ENCODE assay signal across 8 mouse cellular contexts in the genomic region with DNA sequence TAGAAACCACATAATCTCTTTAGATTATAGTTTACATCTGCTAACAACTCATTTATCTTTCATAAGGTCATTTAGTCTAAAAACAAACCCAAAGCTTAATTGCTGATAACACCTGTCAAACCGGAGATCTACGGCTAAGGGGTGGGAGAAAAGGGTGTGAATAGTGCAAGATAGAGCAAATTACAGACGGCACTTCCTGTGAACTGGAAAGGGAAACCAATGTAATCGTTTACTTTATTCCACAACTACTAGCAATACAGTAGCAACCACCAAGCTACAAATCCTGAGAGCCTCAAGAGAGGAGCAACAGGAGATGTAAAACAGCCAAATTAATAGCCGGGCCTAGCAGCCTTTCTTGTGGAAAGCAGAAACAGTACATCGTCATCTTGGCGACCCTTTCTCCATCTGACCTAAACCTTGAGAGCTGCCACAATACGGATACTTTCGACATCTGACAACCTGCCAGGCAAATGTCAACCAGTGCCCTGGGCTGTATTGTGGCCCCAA. TPM values are rescaled to one million over a fixed set of nuclear protein-coding genes. Genes with fewer than 3 reads are reported as not detected.
A peak's percentile ranks its signal among the peaks of the same experiment; 100 is the strongest.
DNase-seq lines count a peak whose midpoint lies in the region; ATAC-seq and TF ChIP-seq lines count a peak whose summit lies in the region.

No protein-coding gene starts in this region.

- no peak for ATAC-seq in heart, postnatal 0 days (ENCODE audit: insufficient read depth, low read depth)
- no peak for ATAC-seq in lung, postnatal 0 days

- peak overlapping the region; percentile 99 for H3K27ac ChIP-seq in layer of hippocampus, adult 2 months
- H3K27ac ChIP-seq in bone marrow macrophage, adult 2 months (ENCODE audit: insufficient read depth, low read depth, low read length), result no peak overlapping the region
- peak overlapping the region; percentile 98 for H3K27ac ChIP-seq in heart, postnatal 0 days (ENCODE audit: low read depth)
- peak overlapping the region; percentile 73; the same call in 1 of the 2 replicates for H3K27ac ChIP-seq in lung, postnatal 0 days (ENCODE audit: low read length)

- H3K9me3 ChIP-seq in heart, postnatal 0 days (replicated peaks; ENCODE audit: control insufficient read depth, low read length), result no peaks in the 10 kb centered on the region
- H3K9me3 ChIP-seq in lung, postnatal 0 days (ENCODE audit: low read length), result no peaks in the 10 kb centered on the region

- H3K27me3 ChIP-seq in heart, postnatal 0 days (ENCODE audit: control insufficient read depth, insufficient read depth, low read length), result no peaks in the 10 kb centered on the region
- no peaks in the 10 kb centered on the region for H3K27me3 ChIP-seq in lung, postnatal 0 days (replicated peaks; ENCODE audit: insufficient read depth, low read length)

- peak overlapping the region; percentile 91 for H3K9ac ChIP-seq in heart, postnatal 0 days (replicated peaks; ENCODE audit: low read depth, low read length)
- peak overlapping the region; percentile 58 for H3K9ac ChIP-seq in lung, postnatal 0 days (replicated peaks; ENCODE audit: low read depth)

- no peak for TF ChIP-seq EP300 in heart, postnatal 0 days (IDR thresholded peaks at IDR 0.05; ENCODE audit: low read depth)
- no peak for TF ChIP-seq EP300 in lung, postnatal 0 days (IDR thresholded peaks at IDR 0.05)

- 2% methylated on average over 9 of the region's 9 CpGs for WGBS in heart, postnatal 0 days
- 5% methylated on average over 9 of the region's 9 CpGs for WGBS in lung, postnatal 0 days

- H3K4me1 ChIP-seq in bone marrow macrophage, adult 2 months (ENCODE audit: control insufficient read depth, insufficient read depth, low read length), result peaks cover 3% of the 10 kb centered on the region
- H3K4me1 ChIP-seq in heart, postnatal 0 days (ENCODE audit: control insufficient read depth, insufficient read depth), result peaks cover 25% of the 10 kb centered on the region
- H3K4me1 ChIP-seq in lung, postnatal 0 days (ENCODE audit: insufficient read depth, low read depth, low read length), result peaks cover 3% of the 10 kb centered on the region; the same call in 1 of the 2 replicates

- peaks cover 3% of the 10 kb centered on the region for H3K36me3 ChIP-seq in heart, postnatal 0 days (replicated peaks; ENCODE audit: control insufficient read depth, insufficient read depth, low read length)
- H3K36me3 ChIP-seq in lung, postnatal 0 days (ENCODE audit: insufficient read depth, low read length), result no peaks in the 10 kb centered on the region

- DNase-seq in layer of hippocampus, adult 2 months (ENCODE audit: low spot score in 2 of 2), result no peak
- no peak for DNase-seq in layer of hippocampus, postnatal 36 days
- DNase-seq in heart, postnatal 0 days (ENCODE audit: low spot score), result peak; percentile 30
- peak; percentile 16 for DNase-seq in lung, postnatal 0 days (ENCODE audit: low spot score)
- no peak for DNase-seq in yolk sac, embryonic 10.5 days (ENCODE audit: low spot score)
- DNase-seq in cerebellum, postnatal 14 days, result no peak
- DNase-seq in spleen, postnatal 10 days (ENCODE audit: low spot score in 2 of 2), result no peak

- H3K4me3 ChIP-seq in layer of hippocampus, adult 2 months, result peak overlapping the region; percentile 94
- peak overlapping the region; percentile 76 for H3K4me3 ChIP-seq in bone marrow macrophage, adult 2 months (ENCODE audit: insufficient read depth, low read length)
- peak overlapping the region; percentile 97 for H3K4me3 ChIP-seq in heart, postnatal 0 days (ENCODE audit: low read depth, low read length)
- peak overlapping the region; percentile 66 for H3K4me3 ChIP-seq in lung, postnatal 0 days (ENCODE audit: low read depth, low read length)

- TF ChIP-seq POLR2A in bone marrow macrophage, adult 2 months (IDR thresholded peaks at IDR 0.05; ENCODE audit: borderline replicate concordance, low read depth, low read length), result no peak

- TF ChIP-seq CTCF in layer of hippocampus, adult 2 months (conservative IDR thresholded peaks at IDR 0.05), result no peak
- TF ChIP-seq CTCF in bone marrow macrophage, adult 2 months (IDR thresholded peaks at IDR 0.05; ENCODE audit: low read depth, low read length), result no peak
- TF ChIP-seq CTCF in heart, postnatal 0 days (IDR thresholded peaks at IDR 0.05; ENCODE audit: low read depth), result no peak
- no peak for TF ChIP-seq CTCF in lung, postnatal 0 days (IDR thresholded peaks at IDR 0.05)

- H3K4me2 ChIP-seq in heart, postnatal 0 days (ENCODE audit: low read depth, low read length), result peak overlapping the region; percentile 83
- peak overlapping the region; percentile 64 for H3K4me2 ChIP-seq in lung, postnatal 0 days (replicated peaks; ENCODE audit: low read depth, low read length)

RNA-seq across cellular contexts. Expression of a gene that starts 0.9 kb away (rescaled TPM):
- total RNA-seq in layer of hippocampus, adult 2 months (2021), result 100 to 1,000 TPM; 155 TPM
- 100 to 1,000 TPM; 155 to 160 TPM for total RNA-seq in layer of hippocampus, postnatal 36 days (2021)
- 35.8 and 39.1 TPM in 2 replicates for polyA plus RNA-seq in bone marrow macrophage, adult 2 months (2012; ENCODE audit: insufficient read depth, insufficient read length, missing spikeins)
- total RNA-seq in heart, postnatal 0 days (2014; rRNA removed; ENCODE audit: low replicate concordance), result 155 and 270 TPM in 2 replicates
- polyA plus RNA-seq in heart, postnatal 0 days (2015; fragmentation: Nextera tagmentation; extraction: Ambion mirVana), result 135 and 159 TPM in 2 replicates
- 16.8 and 17.6 TPM in 2 replicates for polyA plus RNA-seq in lung, postnatal 0 days (2015; fragmentation: Nextera tagmentation; extraction: Ambion mirVana)

RNA-seq across cellular contexts. Expression of a gene that starts 22.1 kb away (rescaled TPM):
- 10 to 100 TPM; 15.4 to 16.5 TPM for total RNA-seq in layer of hippocampus, adult 2 months (2021)
- total RNA-seq in layer of hippocampus, postnatal 36 days (2021), result 10 to 100 TPM; 15.7 to 15.8 TPM
- 44.3 and 47.5 TPM in 2 replicates for polyA plus RNA-seq in bone marrow macrophage, adult 2 months (2012; ENCODE audit: insufficient read depth, insufficient read length, missing spikeins)
- total RNA-seq in heart, postnatal 0 days (2014; rRNA removed; ENCODE audit: low replicate concordance), result 27.2 and 33.0 TPM in 2 replicates
- polyA plus RNA-seq in heart, postnatal 0 days (2015; fragmentation: Nextera tagmentation; extraction: Ambion mirVana), result 66.5 and 69.9 TPM in 2 replicates
- 34.8 and 40.6 TPM in 2 replicates for polyA plus RNA-seq in lung, postnatal 0 days (2015; fragmentation: Nextera tagmentation; extraction: Ambion mirVana)

Comparison
In these comparisons a context has a peak if more than half of its experiments do, and no peak if none do; other contexts are left out.
1. DNase-seq: peak in heart, postnatal 0 days (single experiment) and lung, postnatal 0 days (single experiment); none in layer of hippocampus, adult 2 months (0 of 2), layer of hippocampus, postnatal 36 days (0 of 2), yolk sac, embryonic 10.5 days (single experiment), cerebellum, postnatal 14 days (0 of 2) and spleen, postnatal 10 days (0 of 2).
2. Peak in every context shown above with its lines, with median percentiles within 50 percentile points of each other: H3K4me3 ChIP-seq.